In the genomic region with DNA sequence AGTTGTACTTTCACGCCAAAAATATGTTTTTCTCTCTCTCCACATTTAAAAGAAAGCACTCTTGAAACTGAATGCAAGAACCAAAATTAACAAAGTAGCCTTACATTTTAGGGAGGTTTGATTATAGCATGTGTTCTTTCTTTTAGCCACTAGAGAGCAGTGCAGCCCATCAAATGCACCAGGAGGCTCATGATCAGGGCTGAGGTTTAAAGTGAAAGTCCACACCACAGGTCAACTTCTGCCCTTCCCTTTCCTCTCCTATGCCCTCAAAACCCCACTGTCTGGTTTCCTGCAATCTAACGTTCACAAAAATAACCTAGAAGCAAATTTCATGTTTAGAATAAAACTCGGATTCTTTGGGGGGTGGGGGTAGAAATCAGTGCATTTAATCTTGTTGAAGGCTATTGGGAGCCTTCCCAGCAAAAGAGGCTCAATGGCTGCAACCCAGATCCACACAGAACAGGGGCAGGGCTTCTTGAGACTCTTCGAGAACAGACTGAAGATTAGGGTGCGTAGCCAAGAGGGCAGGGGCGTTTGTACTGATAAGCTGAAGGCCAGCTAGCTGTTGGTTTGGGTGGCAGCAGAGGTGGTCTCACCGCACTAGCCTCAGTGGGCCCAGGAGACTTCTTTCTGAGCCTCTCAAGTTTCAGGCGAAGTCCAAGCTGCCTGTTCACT, we compare ENCODE assay signal across 8 mouse cellular contexts. TPM values are rescaled to one million over a fixed set of nuclear protein-coding genes. Genes with fewer than 3 reads are reported as not detected.
DNase-seq lines count a peak whose midpoint lies in the region; ATAC-seq and TF ChIP-seq lines count a peak whose summit lies in the region.

No protein-coding gene starts in this region.

- peak; percentile 12 for DNase-seq in gastrocnemius, postnatal 10 days
- no peak for DNase-seq in gastrocnemius, postnatal 14 days
- DNase-seq in adrenal gland, adult (ENCODE audit: inconsistent age in 2 of 2, low spot score in 1 of 2), result peak; percentile 31 to 85
- DNase-seq in embryo, embryonic 9.5 days (ENCODE audit: extremely low spot score), result peak; percentile 59
- peak; percentile 66 for DNase-seq in heart, postnatal 0 days (ENCODE audit: low spot score)
- DNase-seq in kidney, postnatal 14 days, result peak; percentile 69
- DNase-seq in lung, postnatal 10 days, result peak; percentile 53
- DNase-seq in right cerebral cortex, postnatal 25 days, result peak; percentile 26

- no peaks in the 10 kb centered on the region for H3K36me3 ChIP-seq in heart, postnatal 0 days (replicated peaks; ENCODE audit: control insufficient read depth, insufficient read depth, low read length)

- no peaks in the 10 kb centered on the region for H3K4me1 ChIP-seq in heart, postnatal 0 days (ENCODE audit: control insufficient read depth, insufficient read depth)

- 26% methylated on average over 8 of the region's 8 CpGs for WGBS in heart, postnatal 0 days

- intact Hi-C loops in gastrocnemius, postnatal 14 days (cut with DNase I; ENCODE audit: low total_unique reads), result no loop called here

- H3K4me2 ChIP-seq in heart, postnatal 0 days (ENCODE audit: low read depth, low read length), result peak overlapping the region; percentile 45

- no peak overlapping the region for H3K27ac ChIP-seq in heart, postnatal 0 days (ENCODE audit: low read depth)

- H3K27me3 ChIP-seq in heart, postnatal 0 days (ENCODE audit: control insufficient read depth, insufficient read depth, low read length), result no peaks in the 10 kb centered on the region

- peak overlapping the region; percentile 24 for H3K4me3 ChIP-seq in heart, postnatal 0 days (ENCODE audit: low read depth, low read length)

- H3K9ac ChIP-seq in heart, postnatal 0 days (replicated peaks; ENCODE audit: low read depth, low read length), result no peak overlapping the region

- TF ChIP-seq CTCF in heart, postnatal 0 days (IDR thresholded peaks at IDR 0.05; ENCODE audit: low read depth), result peak; percentile 86

- no peak for TF ChIP-seq EP300 in heart, postnatal 0 days (IDR thresholded peaks at IDR 0.05; ENCODE audit: low read depth)

- H3K9me3 ChIP-seq in heart, postnatal 0 days (replicated peaks; ENCODE audit: control insufficient read depth, low read length), result no peaks in the 10 kb centered on the region

- ATAC-seq in heart, postnatal 0 days (ENCODE audit: insufficient read depth, low read depth), result peak; percentile 75; the same call in 1 of the 2 replicates

RNA-seq across cellular contexts. Expression of a gene that starts 59.3 kb away (rescaled TPM):
- total RNA-seq in gastrocnemius, postnatal 10 days (2021), result 10 to 100 TPM; 10.7 to 11.9 TPM
- 10 to 100 TPM; 11.8 to 13.3 TPM for total RNA-seq in gastrocnemius, postnatal 14 days (2021)
- 6.7 and 7.3 TPM in 2 replicates for total RNA-seq in heart, postnatal 0 days (2014; rRNA removed; ENCODE audit: low replicate concordance)
- 2.9 and 3.3 TPM in 2 replicates for polyA plus RNA-seq in heart, postnatal 0 days (2015; fragmentation: Nextera tagmentation; extraction: Ambion mirVana)
